Mouse (Mus musculus): ENCODE measurements around the gene Dvl2.
A peak's percentile ranks its signal among the peaks of the same experiment; 100 is the strongest.

Gene Dvl2

DNA sequence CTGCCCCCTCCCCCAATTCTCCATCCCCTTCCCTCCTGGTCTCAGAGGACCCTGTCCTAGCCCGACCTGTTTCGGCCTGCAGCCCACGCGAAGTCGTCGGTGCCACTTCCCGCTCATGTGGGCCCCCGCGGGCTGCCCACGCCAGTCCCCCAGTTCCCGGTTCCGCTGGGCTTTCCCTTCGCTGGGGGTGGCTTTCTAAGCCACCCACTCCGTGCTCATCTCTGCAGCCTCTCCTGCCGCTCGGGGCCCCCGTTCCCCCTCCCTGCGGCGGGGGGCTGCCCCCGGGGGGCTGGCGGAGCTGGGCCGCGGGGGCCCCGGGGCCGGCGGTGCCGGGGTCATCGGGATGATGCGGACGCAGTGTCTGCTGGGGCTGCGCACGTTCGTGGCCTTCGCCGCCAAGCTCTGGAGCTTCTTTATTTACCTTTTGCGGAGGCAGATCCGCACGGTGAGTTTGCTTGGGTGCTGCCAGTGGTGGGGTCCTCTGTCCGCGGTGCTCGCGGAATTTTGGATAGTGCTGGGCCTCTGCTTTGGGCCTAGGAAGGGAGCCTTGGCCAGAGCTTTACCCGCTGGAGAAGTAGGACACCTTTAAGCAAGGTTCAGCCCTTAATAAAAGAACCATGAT, 19.1 kb upstream of the Dvl2 start, which contains the start of gene Ctdnep1:
Gene Ctdnep1, plus strand, starts transcription at position 16 of the 622 bp plus-strand sequence.
- peak; percentile 56 for DNase-seq (ENCODE audit: low read depth)

DNA sequence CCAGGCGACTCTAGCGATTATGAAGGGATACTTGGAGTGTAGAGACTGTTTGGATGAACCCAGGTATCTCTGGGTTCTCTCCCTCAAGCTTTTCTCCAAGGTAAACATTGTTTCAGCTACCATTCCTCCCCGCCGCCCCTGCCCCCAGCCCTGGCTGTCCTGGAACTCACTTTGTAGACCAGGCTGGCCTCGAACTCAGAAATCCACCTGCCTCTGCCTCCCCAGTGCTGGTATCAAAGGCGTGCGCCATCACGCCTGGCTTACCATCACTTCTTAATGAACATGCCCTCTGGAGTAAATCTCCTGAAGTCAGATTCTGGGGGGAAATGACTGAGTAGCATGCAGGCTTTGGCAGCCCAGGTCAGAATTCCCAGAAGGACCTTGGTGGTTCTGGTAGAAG, 18.2 kb upstream of the Dvl2 start, which contains the start of gene Elp5:
Gene Elp5, minus strand, starts transcription at position 293 of the 400 bp plus-strand sequence.
- no peak for DNase-seq (ENCODE audit: low read depth)

GRCm38 (mm10) chr11:69982877-69983276, 17.5 kb upstream of the Dvl2 start:
- peak; percentile 38 for DNase-seq (ENCODE audit: low read depth)

GRCm38 (mm10) chr11:69983377-69983776, 17.0 kb upstream of the Dvl2 start:
- no peak for DNase-seq (ENCODE audit: low read depth)

DNA sequence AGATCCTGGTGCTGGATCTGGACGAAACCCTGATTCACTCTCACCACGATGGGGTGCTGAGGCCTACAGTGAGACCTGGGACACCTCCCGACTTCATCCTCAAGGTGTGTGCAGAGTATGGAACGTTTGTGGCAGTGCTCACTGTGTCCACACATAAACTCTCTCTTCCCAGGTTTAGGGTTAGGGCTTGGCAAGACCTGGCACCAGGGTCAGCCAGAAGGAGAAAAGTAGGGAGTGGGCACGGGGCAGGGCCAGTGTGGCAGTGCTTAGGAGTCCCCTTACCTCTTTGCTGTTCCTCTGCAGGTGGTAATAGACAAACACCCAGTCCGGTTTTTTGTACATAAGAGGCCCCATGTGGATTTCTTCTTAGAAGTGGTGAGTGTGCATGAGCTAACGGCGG, 16.0 kb upstream of the Dvl2 start:
- DNase-seq (ENCODE audit: low read depth): no peak

- no peak for DNase-seq (ENCODE audit: low read depth)
Observed at GRCm38 (mm10) chr11:69989949-69990348, 10.4 kb upstream of the Dvl2 start.

DNA sequence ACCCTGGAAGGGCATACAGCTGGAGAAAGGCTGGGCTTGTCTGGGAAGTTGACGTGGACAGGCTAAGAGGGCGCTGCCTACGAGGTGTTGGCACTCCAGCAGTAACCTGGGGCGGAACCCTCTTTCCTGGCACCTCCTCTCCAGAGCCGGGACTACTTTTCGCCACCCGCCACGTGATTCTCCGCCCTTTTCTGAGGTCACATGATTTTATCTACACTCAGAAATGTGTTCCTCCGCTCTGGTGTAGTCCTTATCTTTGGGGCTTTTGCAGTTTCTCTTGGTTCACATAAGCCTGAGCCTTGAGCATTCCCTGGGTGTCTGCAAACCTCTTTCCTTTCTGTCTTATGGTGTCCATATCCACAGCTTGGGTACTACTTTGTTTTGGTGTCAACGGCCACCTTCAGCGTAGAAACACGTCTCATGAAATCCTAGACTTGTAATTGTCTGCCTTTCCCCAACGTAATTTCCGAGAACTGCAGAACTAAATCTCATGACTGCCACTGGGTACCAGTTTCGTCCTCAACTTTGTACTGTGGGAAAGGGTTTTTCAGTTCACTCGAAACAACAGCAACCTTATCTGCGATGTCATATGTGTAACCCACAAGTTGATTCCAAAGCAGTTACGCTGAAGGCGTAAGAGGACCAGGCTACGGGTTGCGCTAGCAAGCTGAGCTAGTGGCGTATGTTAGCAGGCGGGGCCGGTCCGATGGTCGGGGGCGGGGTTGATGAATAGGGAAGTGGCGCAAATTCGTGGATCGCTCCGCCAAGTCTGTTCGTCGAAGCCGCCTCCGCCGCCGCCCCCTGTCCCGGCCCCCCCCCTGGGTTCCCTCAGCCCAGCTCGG, 9.3 kb upstream of the Dvl2 start, which contains the start of gene Gabarap:
Gene Gabarap, plus strand, starts transcription at position 294 of the 842 bp plus-strand sequence.
- DNase-seq (ENCODE audit: low read depth): peak; percentile 98

DNA sequence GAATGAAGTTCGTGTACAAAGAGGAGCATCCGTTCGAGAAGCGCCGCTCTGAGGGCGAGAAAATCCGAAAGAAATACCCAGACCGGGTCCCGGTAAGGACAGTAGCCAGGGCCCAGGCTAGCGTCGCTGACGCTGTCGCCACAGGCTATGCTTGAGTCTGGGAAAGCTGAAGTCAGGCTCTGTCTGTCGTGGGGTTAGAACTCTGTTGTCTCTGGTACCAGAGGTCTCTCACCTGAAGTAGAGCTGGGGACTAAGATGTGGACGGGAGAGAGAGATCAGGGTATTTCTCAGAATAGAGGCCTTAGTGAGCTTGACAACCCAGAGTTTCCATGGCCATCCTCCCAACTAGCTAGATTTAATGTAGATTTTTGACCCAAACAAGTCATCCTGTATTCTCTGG, 8.7 kb upstream of the Dvl2 start:
- no peak for DNase-seq (ENCODE audit: low read depth)

DNA sequence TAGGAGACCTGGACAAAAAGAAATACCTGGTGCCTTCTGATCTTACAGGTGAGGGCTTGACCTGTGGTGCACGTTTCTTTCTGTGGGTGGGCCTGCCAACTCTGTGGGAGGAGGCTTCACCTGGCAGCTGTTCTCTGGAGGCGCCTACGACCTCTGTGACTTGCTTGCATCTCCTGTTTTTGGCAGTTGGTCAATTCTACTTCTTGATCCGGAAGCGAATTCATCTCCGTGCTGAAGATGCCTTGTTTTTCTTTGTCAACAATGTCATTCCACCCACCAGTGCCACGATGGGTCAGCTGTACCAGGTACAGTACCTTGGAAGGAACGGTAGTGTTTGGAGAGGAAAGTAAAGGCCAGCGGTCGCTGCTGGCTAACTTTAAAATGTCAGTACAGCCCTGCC, 8.0 kb upstream of the Dvl2 start:
- DNase-seq (ENCODE audit: low read depth): no peak

GRCm38 (mm10) chr11:69992932-69993331, 7.5 kb upstream of the Dvl2 start:
- DNase-seq (ENCODE audit: low read depth): no peak

DNA sequence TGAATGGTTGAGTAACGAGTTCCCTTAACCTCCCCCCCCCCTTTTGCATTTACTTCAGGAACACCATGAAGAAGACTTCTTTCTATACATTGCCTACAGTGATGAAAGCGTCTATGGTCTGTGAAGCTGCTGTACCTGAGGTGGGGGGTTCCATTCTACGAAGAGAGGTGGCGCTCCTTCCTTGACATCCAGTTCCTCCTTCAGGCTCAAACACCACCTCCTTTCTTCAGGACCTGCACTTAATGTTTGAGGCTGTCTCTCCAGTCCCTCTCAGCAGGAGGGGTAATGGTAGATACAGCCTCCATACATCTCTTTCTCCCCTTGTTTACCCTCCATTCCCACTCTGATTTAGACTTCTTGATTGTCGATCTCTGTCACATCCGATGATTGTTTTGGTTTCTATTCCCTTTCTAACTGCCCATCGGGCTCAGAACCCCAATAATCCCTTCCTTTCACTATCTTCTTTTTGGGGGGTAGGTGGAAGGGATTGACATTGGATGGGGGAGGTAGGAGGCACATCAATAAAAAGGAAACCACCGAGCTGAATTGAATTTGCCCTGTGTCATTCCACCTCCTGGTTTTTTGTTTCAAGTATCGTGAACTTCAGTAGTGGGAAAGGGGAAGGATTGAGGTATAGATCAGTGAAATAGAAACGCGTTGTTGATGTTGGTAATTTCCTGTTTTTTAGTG, 5.8 kb upstream of the Dvl2 start:
- DNase-seq (ENCODE audit: low read depth): no peak

- peak; percentile 99 for DNase-seq (ENCODE audit: low read depth)
Observed at GRCm38 (mm10) chr11:69995391-69995960, 4.9 kb upstream of the Dvl2 start, which contains the start of gene Phf23. TSS of gene Phf23 (plus strand) at chr11:69995777.

DNA sequence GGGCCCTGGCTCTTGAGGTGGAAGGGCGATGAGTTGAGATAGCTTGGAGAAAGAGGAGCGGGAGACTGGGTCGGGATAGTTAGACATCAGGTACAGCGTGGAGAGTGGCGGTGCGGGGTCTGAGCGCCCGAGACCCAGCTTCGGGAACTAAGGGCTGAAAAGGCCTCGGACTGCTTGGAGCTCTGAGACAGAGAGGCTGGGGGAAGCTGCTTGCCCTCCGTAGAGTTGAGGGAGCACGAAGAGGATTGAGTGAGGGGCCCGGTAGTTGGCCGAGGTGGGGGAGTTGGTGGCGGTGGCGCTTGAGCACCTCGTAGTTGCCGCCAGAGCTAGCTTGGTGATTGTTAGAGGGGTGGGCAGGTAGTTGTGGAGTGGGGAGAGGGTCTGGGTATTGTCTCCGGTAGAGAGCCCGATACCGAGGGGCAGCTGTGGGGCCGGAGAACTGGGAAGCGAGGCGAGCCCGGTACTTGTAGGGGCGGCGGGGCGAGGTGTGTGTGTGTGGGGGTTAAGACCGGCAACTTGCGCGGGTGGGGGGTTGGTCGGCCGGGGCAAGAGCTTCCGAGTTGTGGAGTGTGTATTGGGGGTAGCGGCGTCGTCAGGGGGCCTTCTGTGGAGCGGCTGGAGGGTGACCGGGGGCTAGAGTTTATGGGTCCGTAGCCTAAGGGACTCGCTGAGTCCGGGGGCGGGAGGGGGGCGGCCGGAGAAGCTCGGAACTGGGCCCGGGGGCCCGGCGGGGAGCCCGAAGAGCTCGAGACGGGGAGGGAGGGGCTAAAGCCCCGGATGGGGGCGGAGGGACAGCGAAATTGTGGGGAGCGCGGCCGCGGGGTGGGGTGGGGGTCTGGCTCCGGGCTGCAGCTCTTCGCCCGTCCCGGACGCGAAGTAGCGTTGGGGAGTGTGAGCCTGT, 4.0 kb upstream of the Dvl2 start:
- DNase-seq (ENCODE audit: low read depth): peak; percentile 78

DNA sequence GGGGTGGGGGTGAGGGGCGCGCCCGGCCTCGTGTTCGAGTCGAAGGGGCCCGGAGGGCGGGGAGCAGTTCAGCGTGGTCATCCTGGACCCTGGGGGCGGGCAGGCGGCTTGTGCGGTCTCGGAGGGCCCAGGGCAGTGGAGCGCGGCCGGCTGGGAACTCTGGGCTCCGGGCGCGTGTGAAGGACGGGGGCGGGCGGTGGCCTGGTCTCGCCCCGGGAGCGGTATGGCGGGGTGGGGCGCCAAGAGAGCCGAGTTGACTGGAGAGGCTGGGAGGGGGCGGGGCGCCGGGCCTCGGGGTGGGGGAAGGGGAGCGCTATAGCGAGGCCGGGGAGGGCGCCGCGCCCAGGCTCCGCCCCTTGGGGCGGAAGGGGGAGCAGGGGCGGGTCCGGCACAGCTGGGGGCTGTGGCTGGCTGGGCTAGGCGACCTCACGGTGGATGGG, 3.3 kb upstream of the Dvl2 start:
- peak; percentile 93 for DNase-seq (ENCODE audit: low read depth)

DNA sequence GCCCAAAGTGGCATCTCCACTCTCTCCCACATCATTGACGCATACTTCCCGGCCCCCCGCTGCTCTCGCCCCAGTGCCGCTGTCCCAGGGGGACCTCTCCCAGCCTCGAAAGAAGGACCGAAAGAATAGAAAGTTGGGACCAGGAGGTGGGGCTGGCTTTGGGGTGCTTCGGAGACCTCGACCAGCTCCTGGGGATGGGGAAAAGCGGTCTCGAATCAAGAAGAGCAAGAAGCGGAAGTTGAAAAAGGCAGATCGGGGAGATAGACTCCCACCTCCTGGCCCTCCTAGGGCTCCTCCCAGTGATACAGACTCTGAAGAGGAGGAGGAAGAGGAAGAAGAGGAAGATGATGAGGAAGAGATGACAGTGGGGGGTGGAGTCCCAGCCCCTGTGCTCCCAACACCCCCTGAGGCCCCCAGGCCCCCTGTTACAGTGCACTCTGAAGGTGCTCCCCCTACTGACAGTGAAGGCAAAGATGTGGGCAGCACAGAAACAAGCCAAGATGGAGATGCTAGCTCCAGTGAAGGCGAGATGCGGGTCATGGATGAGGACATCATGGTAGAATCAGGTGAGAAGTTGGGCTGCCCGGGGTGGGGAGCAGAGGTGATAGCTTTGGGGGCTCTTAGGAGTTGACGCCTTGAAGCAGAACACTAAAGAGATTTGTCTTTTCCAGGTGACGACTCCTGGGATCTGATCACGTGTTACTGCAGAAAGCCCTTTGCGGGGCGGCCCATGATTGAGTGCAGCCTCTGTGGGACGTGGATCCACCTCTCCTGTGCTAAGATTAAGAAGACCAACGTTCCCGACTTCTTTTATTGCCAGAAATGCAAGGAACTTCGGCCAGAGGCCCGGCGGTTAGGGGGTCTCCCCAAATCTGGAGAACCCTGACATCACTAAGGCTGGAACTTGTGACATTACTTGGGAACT, 1.6 kb upstream of the Dvl2 start:
- no peak for DNase-seq (ENCODE audit: low read depth)

GRCm38 (mm10) chr11:69999666-70000065, 729 bp upstream of the Dvl2 start:
- no peak for DNase-seq (ENCODE audit: low read depth)

DNA sequence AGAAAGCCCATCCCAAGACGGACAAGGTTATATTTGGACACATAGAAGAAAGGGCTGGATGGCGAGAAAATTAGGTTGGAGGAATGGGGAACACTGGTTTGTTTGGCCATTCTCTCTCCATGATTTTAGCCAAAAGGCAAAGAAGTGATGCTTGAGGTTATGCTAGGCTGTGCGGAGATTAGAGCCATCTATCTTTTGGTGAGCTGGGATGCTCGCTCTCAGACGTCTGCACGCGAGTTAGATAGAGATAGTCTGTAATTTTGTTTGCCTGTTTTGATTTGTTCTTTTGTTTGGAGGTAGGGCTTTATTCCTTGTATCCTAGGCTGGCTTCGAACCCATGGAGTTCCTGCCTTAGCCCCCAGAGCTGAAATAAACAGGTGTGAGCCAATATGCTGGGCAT, 764 bp downstream of the Dvl2 start:
- DNase-seq (ENCODE audit: low read depth): no peak

DNA sequence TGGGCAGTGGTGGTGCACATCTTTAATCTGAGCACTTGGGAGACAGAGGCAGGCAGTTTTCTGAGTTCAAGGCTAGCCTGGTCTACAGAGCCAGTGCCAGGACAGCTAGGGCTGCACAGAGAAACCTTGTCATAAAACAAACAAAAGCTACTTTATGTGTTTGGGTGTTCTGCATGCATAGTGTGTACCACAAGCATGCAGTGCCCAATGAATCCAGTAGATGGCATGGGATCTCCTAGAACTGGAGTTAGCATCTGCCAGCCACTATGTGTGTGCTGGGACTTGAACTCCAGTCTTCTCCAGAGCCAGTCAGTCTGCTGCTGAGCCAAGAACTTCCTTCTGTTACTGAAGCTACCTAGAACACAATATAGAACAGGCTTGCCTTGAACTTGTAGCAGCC, 1.5 kb downstream of the Dvl2 start:
- peak; percentile 80 for DNase-seq (ENCODE audit: low read depth)

DNA sequence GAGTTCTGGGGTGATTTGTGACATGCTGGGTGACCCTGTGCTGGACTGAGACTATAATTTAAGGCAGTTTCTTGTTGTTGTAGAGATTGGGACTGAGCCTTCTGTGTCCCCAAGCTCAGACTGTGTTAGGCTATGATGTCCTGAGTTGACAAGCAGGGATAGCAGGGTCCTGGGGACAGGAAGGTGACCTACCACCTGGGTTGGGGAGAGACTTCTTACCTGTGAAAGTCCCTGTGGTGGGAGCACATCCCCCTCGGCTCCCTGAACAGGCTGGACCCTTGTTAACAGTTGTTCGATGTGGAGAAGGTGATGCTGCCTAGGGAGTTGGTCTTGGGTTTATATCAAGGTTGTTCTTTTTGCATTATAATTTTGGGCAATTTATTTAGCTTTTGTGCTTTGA, 2.1 kb downstream of the Dvl2 start:
- DNase-seq (ENCODE audit: low read depth): no peak

- DNase-seq (ENCODE audit: low read depth): peak; percentile 46
Observed at GRCm38 (mm10) chr11:70005521-70005920, 5.1 kb downstream of the Dvl2 start.

All from NIH3T3 (cell line).